Mouse (Mus musculus): ENCODE measurements around the gene C4b. TPM values are rescaled to one million over a fixed set of nuclear protein-coding genes. Genes with fewer than 3 reads are reported as not detected.

Gene C4b
- total RNA-seq, 1 experiment from 2014 or later: 0.19 TPM

Other genes with a start within 250 kb of the C4b start
- gene Btnl6, start 226.5 kb downstream of the C4b start, total RNA-seq (2017): not detected in 3 replicates
- 0.29 to 0.48 TPM in 2 of 3 replicates, not detected in the other for gene Notch4, start 179.6 kb downstream of the C4b start, total RNA-seq (2017)
- 64.4 to 104 TPM (median 95.5 TPM) in 3 replicates for gene Gpsm3, start 154.1 kb downstream of the C4b start, total RNA-seq (2017)
- gene Pbx2, start 152.6 kb downstream of the C4b start, total RNA-seq (2017): 26.8 to 34.9 TPM (median 30.9 TPM) in 3 replicates
- 3.7 to 7.3 TPM (median 5.1 TPM) in 3 replicates for gene Ager, start 146.0 kb downstream of the C4b start, total RNA-seq (2017)
- gene Rnf5, start 140.2 kb downstream of the C4b start, total RNA-seq (2017): 8.6 to 21.8 TPM (median 14.6 TPM) in 3 replicates
- gene Agpat1, start 139.6 kb downstream of the C4b start, total RNA-seq (2017): 14.3 to 26.9 TPM (median 16.4 TPM) in 3 replicates
- 2.3 to 3.3 TPM (median 3.0 TPM) in 3 replicates for gene Egfl8, start 127.9 kb downstream of the C4b start, total RNA-seq (2017)
- 30.4 to 67.0 TPM (median 38.4 TPM) in 3 replicates for gene Ppt2, start 115.4 kb downstream of the C4b start, total RNA-seq (2017)
- 0.29 to 1.9 TPM (median 0.75 TPM) in 3 replicates for gene Prrt1, start 114.3 kb downstream of the C4b start, total RNA-seq (2017)
- gene Fkbpl, start 99.1 kb downstream of the C4b start, total RNA-seq (2017): 5.6 to 15.1 TPM (median 6.4 TPM) in 3 replicates
- gene Atf6b, start 96.7 kb downstream of the C4b start, total RNA-seq (2017): 17.4 to 26.0 TPM (median 23.4 TPM) in 3 replicates
- not detected in 3 replicates for gene Tnxb, start 73.3 kb downstream of the C4b start, total RNA-seq (2017)
- gene Cyp21a1, start 60.7 kb upstream of the C4b start, total RNA-seq (2017): not detected in 3 replicates
- 28.8 to 49.5 TPM (median 40.0 TPM) in 3 replicates for gene Stk19, start 93.1 kb upstream of the C4b start, total RNA-seq (2017)
- gene Dxo, start 93.1 kb upstream of the C4b start, total RNA-seq (2017): 13.2 to 57.9 TPM (median 29.1 TPM) in 3 replicates
- 55.7 to 103 TPM (median 62.4 TPM) in 3 replicates for gene Skiv2l, start 106.3 kb upstream of the C4b start, total RNA-seq (2017)
- 16.3 to 45.3 TPM (median 33.1 TPM) in 3 replicates for gene Nelfe, start 106.5 kb upstream of the C4b start, total RNA-seq (2017)
- 1.1 to 4.8 TPM (median 2.8 TPM) in 3 replicates for gene Cfb, start 118.6 kb upstream of the C4b start, total RNA-seq (2017)
- gene Zbtb12, start 135.6 kb upstream of the C4b start, total RNA-seq (2017): 0.57 to 1.7 TPM (median 1.6 TPM) in 3 replicates
- not detected in 3 replicates for gene Gm20547, start 138.2 kb upstream of the C4b start, total RNA-seq (2017)
- not detected in 3 replicates for gene C2, start 154.4 kb upstream of the C4b start, total RNA-seq (2017)
- gene Ehmt2, start 154.6 kb upstream of the C4b start, total RNA-seq (2017): 92.4 to 105 TPM (median 102 TPM) in 3 replicates
- not detected in 3 replicates for gene Slc44a4, start 170.6 kb upstream of the C4b start, total RNA-seq (2017)
- gene Neu1, start 187.4 kb upstream of the C4b start, total RNA-seq (2017): 29.6 to 39.9 TPM (median 37.2 TPM) in 3 replicates
- gene Hspa1b, start 215.4 kb upstream of the C4b start, total RNA-seq (2017): 12.5 to 375 TPM (median 15.8 TPM) in 3 replicates
- gene Gm20481, start 226.0 kb upstream of the C4b start, total RNA-seq (2017): 1.4 TPM in 1 of 3 replicates, not detected in the others
- gene Hspa1a, start 228.3 kb upstream of the C4b start, total RNA-seq (2017): 4.9 to 201 TPM (median 8.6 TPM) in 3 replicates
- 1.1 to 1.7 TPM in 2 of 3 replicates, not detected in the other for gene Hspa1l, start 228.8 kb upstream of the C4b start, total RNA-seq (2017)
- gene Lsm2, start 238.0 kb upstream of the C4b start, total RNA-seq (2017): 9.3 to 13.9 TPM (median 10.6 TPM) in 3 replicates